Mouse (Mus musculus) neural tube, embryonic 14.5 days (tissue): Measurements from ENCODE around the gene Smpd1. TPM values are rescaled to one million over a fixed set of nuclear protein-coding genes. Genes with fewer than 3 reads are reported as not detected.

Experiments
- ATAC-seq: fragments of 200-750 bp; cut with Nextera tagmentation; 2 replicates; pipeline ENCODE4 v1.8.0; 2017; ENCODE audit warnings: low read depth, mild to moderate bottlenecking, moderate TSS enrichment, moderate library complexity
- H3K27ac ChIP-seq: fragments of 300-500 bp; sonication (generic); 2 replicates; pipeline ENCODE4 v1.5.1; 2014; ENCODE audit warnings: low read depth, mild to moderate bottlenecking, control low read depth, low read length, moderate library complexity, mixed read lengths
- H3K27me3 ChIP-seq: fragments of 300-500 bp; sonication (generic); 2 replicates; pipeline ENCODE4 v1.6.1; 2014; ENCODE audit warnings: low read length; ENCODE audit not compliant: control insufficient read depth, insufficient read depth
- H3K36me3 ChIP-seq: fragments of 300-500 bp; sonication (generic); 2 replicates; pipeline ENCODE4 v1.6.1; 2014; ENCODE audit warnings: low read length, mixed read lengths; ENCODE audit not compliant: control insufficient read depth, insufficient read depth
- H3K4me1 ChIP-seq: fragments of 300-500 bp; sonication (generic); 2 replicates; pipeline ENCODE4 v1.6.1; 2014; ENCODE audit warnings: low read length; ENCODE audit not compliant: control insufficient read depth, insufficient read depth
- H3K4me2 ChIP-seq: fragments of 300-500 bp; sonication (generic); 2 replicates; pipeline ENCODE4 v1.6.1; 2014; ENCODE audit warnings: mild to moderate bottlenecking, low read depth, low read length, control low read depth
- H3K4me3 ChIP-seq: fragments of 300-500 bp; sonication (generic); 2 replicates; pipeline ENCODE4 v1.5.1; 2014; ENCODE audit warnings: low read depth, low read length, control low read depth, mixed read lengths
- H3K9ac ChIP-seq: fragments of 300-500 bp; sonication (generic); replicated peaks from 2 replicates; pipeline ENCODE4 v1.6.1; 2014; ENCODE audit warnings: low read depth, mild to moderate bottlenecking, control low read depth, low read length, mixed read lengths
- H3K9me3 ChIP-seq: fragments of 300-500 bp; sonication (generic); 2 replicates; pipeline ENCODE4 v1.6.1; 2016; ENCODE audit warnings: low read length; ENCODE audit not compliant: control insufficient read depth
- WGBS: fragments of 180-500 bp; shearing (Covaris S2); extraction: QIAGEN DNeasy Blood & Tissue Kit; methylation state at CpG from one replicate; pipeline ENCODE4 v1.1.7; 2014; 5-methylcytosine and 5-hydroxymethylcytosine counted together
- polyA plus RNA-seq: library from polyadenylated mRNA; unstranded; fragments of >200 nt; fragmentation: Nextera tagmentation; extraction: Ambion mirVana; gene quantifications from 2 replicates; pipeline ENCODE4 v1.2.1, GENCODE M21; 2014

Smpd1 gene
- polyA plus RNA-seq, 1 experiment from 2014 or later: 98.1 TPM

DNA sequence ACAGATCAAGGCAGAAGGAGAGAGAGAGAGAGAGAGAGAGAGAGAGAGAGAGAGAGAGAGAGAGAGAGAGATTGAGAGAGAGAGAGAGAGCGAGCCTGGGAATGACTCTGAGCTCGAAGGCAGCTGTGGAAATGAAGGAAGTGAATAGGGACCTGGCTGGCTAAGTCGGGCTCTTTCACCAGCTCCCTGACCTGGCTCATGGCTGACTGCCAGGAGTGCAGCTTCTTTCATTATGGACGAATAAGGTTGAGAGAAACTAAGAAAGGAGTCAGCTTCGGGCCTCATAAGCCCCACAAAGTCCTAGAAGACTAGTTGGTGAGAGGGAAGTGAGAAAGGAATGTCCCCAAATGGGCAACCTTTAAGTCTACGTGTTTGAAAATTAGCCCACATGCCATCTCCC is 34.0 kb upstream of the Smpd1 start:
- Histone ChIP-seq H3K4me2 (no peak overlapping the region), H3K4me1 (no peaks in the 10 kb centered on the region), H3K9ac (no peak overlapping the region), H3K9me3 (no peaks in the 10 kb centered on the region), H3K36me3 (no peaks in the 10 kb centered on the region), H3K27me3 (no peaks in the 10 kb centered on the region), H3K4me3 (no peak overlapping the region), H3K27ac (no peak overlapping the region)
- 39% methylated on average over 6 of the region's 6 CpGs for WGBS
- ATAC-seq: no peak

DNA sequence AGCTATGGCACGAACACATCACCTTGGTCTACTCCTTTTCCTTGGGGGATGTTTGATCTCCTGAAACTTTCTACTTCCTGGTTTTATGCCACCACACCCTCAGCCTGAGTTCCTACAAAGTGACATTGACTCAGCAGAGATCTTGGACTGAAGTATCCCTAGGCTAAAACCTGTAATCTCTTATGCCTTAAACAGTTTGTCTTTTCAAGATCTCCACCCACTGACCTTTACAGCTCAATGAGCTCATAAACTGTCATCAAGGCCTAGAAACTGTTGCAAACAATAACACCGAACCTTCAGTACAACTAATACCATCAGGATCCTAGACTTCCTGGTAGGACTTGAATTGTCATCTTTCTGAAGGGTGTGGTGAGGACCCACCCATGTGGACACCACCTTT is 29.9 kb upstream of the Smpd1 start:
- Histone ChIP-seq H3K9me3 (no peaks in the 10 kb centered on the region), H3K9ac (no peak overlapping the region), H3K27me3 (no peaks in the 10 kb centered on the region), H3K4me2 (no peak overlapping the region), H3K27ac (no peak overlapping the region), H3K36me3 (no peaks in the 10 kb centered on the region), H3K4me3 (no peak overlapping the region), H3K4me1 (no peaks in the 10 kb centered on the region)
- WGBS: 76% methylated on average over 2 of the region's 2 CpGs
- no peak for ATAC-seq

DNA sequence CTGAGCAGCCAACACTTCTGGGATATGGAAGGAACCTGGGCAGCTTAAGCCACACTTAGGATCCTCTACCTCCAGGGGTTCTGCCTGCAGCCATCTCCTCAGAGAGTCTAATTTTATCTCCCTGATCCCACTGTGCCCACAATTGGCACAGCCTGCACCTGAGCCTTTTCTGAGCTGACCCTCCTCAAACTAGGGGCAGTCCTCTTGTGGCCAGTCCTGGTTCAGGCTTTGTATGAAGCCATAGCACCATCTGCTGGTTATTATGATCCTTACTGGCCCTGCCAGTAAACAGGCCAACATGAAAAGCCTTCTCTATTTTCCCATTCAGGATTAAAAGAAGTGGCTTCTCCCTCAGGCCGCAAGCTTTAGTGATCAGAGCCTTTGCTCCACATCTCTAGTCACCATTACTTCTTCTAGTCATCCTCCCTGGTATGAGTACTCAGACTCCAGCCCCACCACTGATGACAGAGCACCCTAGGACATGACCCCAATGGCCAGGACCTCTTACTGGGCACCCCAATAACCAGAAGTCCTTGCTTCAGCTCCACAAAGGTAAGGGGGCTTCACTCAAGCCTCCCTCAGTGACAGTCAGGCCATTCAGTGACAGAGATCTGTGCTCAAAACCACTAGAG is 26.7 kb upstream of the Smpd1 start:
- H3K36me3 ChIP-seq: no peaks in the 10 kb centered on the region
- no peak overlapping the region for H3K4me2 ChIP-seq
- no peak overlapping the region for H3K27ac ChIP-seq
- H3K4me1 ChIP-seq: no peaks in the 10 kb centered on the region
- 69% methylated on average over 1 of the region's 1 CpGs for WGBS
- no peaks in the 10 kb centered on the region for H3K27me3 ChIP-seq
- no peak overlapping the region for H3K9ac ChIP-seq
- H3K9me3 ChIP-seq: no peaks in the 10 kb centered on the region
- H3K4me3 ChIP-seq: no peak overlapping the region
- peak; percentile 85 for ATAC-seq

DNA sequence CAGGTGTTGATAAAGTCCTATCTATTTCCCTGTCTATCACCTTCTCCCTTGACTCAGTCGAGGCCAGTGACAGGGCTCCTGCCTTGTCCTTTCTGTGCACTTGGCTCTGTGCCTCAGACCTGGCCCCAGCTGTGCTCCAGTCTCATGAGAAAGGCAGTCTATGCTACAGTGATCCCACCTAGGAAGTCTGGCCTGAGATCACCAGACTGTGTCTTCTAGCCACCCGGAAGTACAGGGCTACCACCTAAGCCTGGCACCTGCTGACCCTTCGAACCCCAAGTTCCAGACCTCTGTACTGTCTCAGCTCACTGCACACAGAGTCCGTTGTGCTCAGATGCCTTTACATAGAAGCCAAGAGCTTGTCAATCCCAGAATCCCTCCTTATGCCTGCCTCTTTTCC is 26.1 kb upstream of the Smpd1 start:
- ATAC-seq: peak; percentile 32; the same call in 1 of the 2 replicates
- Histone ChIP-seq H3K4me2 (no peak overlapping the region), H3K27me3 (no peaks in the 10 kb centered on the region), H3K27ac (no peak overlapping the region), H3K9ac (no peak overlapping the region), H3K9me3 (no peaks in the 10 kb centered on the region), H3K4me1 (no peaks in the 10 kb centered on the region), H3K36me3 (no peaks in the 10 kb centered on the region), H3K4me3 (no peak overlapping the region)
- WGBS: 79% methylated on average over 4 of the region's 4 CpGs

DNA sequence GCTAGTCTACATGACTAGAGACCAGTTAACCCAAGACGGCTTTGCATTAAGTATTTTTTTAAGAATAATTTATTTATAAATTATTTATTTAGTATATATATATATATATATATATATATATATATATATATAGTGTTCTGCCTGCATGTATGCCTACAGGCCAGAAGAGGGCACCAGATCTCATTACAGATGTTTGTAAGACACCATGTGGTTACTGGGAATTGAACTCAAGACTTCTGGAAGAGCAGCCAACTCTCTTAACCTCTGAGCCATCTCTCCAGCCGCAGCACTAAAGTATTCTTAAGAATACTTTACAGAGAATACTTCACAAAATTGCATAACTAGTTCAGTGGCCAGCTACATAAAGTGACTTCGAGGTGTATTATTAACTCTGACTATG is 20.0 kb upstream of the Smpd1 start:
- H3K9ac ChIP-seq: no peak overlapping the region
- no peaks in the 10 kb centered on the region for H3K36me3 ChIP-seq
- no peak overlapping the region for H3K4me2 ChIP-seq
- no peak overlapping the region for H3K4me3 ChIP-seq
- 0 out of 2 replicates have a peak, but pooled peaks have one; percentile 21 for ATAC-seq
- no peaks in the 10 kb centered on the region for H3K27me3 ChIP-seq
- H3K4me1 ChIP-seq: no peaks in the 10 kb centered on the region
- no peaks in the 10 kb centered on the region for H3K9me3 ChIP-seq
- no peak overlapping the region for H3K27ac ChIP-seq
- WGBS: 83% methylated on average over 3 of the region's 3 CpGs

DNA sequence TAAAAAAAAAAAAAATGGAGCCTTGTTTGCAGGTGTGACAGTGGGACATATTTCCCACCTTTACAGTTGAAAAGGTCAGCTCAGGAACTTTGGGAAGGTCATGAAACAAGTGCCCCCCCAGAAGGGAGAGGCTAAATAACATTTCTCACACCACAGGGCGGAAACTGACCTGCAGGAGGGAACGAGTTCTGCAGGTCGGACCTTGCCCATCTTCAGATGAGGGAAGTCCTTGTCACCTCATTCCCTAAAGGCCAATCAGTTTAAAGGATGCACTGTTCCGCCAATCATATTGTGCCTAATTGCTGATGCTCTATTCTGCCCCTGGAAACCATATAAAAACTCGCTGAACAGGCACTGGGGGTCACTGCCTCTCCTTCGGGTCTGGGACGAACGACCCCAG is 8.2 kb upstream of the Smpd1 start:
- 65% methylated on average over 8 of the region's 8 CpGs for WGBS

DNA sequence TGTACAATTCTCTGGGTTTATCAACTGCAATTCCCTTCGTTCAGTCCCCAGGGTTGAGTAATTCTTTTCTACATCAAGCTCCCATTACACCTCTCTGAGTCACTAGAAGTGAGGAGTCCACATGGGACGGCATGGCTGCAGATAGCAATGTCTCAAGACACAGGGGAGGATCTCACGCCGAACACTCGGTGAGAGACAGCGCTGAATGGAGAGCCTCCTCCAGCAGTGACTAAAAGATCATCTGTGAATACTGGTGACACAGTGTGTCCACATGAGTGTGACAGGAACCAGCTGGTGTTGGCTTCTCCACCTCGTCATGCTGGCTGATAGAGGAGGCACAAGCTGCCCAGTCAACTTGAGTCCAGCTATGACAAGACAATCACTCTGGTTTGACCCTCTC is 6.2 kb upstream of the Smpd1 start:
- H3K4me3 ChIP-seq: no peak overlapping the region
- H3K9ac ChIP-seq: no peak overlapping the region
- no peak overlapping the region for H3K4me2 ChIP-seq
- WGBS: 88% methylated on average over 7 of the region's 7 CpGs
- no peaks in the 10 kb centered on the region for H3K27me3 ChIP-seq
- no peaks in the 10 kb centered on the region for H3K4me1 ChIP-seq
- H3K27ac ChIP-seq: no peak overlapping the region
- H3K9me3 ChIP-seq: no peaks in the 10 kb centered on the region
- no peak for ATAC-seq
- H3K36me3 ChIP-seq: no peaks in the 10 kb centered on the region

More for the DNA sequence above, 8.2 kb upstream of the Smpd1 start:
- no peak overlapping the region for H3K4me2 ChIP-seq
- no peaks in the 10 kb centered on the region for H3K27me3 ChIP-seq
- H3K36me3 ChIP-seq: no peaks in the 10 kb centered on the region
- H3K27ac ChIP-seq: no peak overlapping the region
- no peaks in the 10 kb centered on the region for H3K4me1 ChIP-seq
- H3K9ac ChIP-seq: no peak overlapping the region
- H3K4me3 ChIP-seq: no peak overlapping the region
- no peaks in the 10 kb centered on the region for H3K9me3 ChIP-seq
- ATAC-seq: no peak

DNA sequence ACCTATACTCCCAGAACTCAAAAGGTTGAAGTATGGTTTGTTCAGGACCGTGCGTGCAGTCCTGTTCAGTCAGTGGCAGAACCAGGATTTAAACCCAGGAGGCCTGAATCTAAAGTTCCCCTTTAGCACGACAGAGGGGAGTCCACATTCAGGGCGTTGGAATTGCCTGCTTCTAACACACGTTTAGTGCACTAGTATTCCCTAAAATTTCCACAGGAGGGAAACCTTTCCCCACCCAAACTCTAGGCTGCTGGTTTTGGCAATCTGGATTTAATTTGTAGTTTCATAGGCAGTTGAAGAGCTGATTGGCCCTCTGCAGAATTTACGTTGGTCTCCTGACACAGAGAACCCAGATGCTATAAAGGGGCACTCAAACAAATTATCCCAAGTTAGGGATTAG is 5.1 kb upstream of the Smpd1 start:
- H3K4me1 ChIP-seq: no peaks in the 10 kb centered on the region
- ATAC-seq: no peak
- 52% methylated on average over 6 of the region's 6 CpGs for WGBS

DNA sequence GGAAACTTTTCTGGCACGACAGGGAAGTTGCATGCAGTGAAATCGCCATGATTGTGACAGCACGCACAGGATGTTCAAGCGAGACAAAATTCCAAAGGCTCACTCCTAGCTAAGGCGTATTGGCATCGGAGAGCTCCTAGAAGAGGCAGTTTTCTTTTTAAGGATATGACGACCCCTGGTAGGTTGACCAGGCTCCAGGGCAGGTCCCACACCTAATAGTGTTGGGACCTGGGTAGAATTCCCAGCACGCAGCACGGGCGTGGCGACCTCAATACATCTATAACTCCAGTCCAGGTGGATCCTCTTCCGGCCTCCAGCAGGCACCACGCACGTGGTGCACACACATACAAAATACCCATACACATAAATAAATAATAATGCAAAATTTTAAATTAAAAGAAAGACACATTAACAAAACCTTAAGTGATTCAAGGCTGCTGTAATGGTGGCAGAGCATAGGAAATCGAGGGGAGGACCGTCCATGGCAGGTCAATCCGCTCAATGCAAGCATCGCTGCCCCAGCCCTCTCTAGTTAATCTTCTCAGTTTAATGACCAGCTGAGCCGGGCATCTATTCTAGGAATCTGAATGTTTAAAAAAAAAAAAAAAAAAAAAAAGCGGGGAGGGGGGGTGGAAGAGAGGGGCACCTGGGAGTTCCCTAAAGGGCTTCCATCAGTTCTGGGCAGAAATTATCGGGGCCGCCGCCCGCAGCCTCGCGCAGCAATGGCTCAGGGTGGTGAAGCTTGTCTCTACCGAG is 526 bp upstream of the Smpd1 start:
- peak overlapping the region; percentile 64 for H3K4me3 ChIP-seq
- H3K27me3 ChIP-seq: no peaks in the 10 kb centered on the region
- no peaks in the 10 kb centered on the region for H3K9me3 ChIP-seq
- peak overlapping the region; percentile 70 for H3K9ac ChIP-seq
- peaks cover 13% of the 10 kb centered on the region for H3K36me3 ChIP-seq
- H3K4me1 ChIP-seq: peaks cover 13% of the 10 kb centered on the region; the same call in 1 of the 2 replicates
- ATAC-seq: peak; percentile 39
- WGBS: 21% methylated on average over 27 of the region's 27 CpGs
- H3K27ac ChIP-seq: peak overlapping the region; percentile 74
- H3K4me2 ChIP-seq: peak overlapping the region; percentile 89

More for the DNA sequence above, 5.1 kb upstream of the Smpd1 start:
- Histone ChIP-seq H3K9me3 (no peaks in the 10 kb centered on the region), H3K27ac (no peak overlapping the region), H3K9ac (no peak overlapping the region), H3K36me3 (no peaks in the 10 kb centered on the region), H3K4me2 (no peak overlapping the region), H3K4me3 (no peak overlapping the region), H3K27me3 (no peaks in the 10 kb centered on the region)
